Mouse (Mus musculus): Measurements from ENCODE around the gene Lrrc45.

The Lrrc45 gene

GRCm38 (mm10) chr11:120728530-120729240, 15.0 kb downstream of the Lrrc45 start:
- POLR2A ChIA-PET, result interaction anchor here in 3 of 4 experiments (0.6 to 1.9 kb wide), 32 partner anchors 8 to 1471 kb away, joined by 3 to 14 read pairs (median 4); partner anchors contain the start of genes Cenpx (in 2 of the 3), Lrrc45 (in 2 of the 3), Rac3 (in 2 of the 3) and Fasn (in 1 of the 3)
- CTCF ChIA-PET, result interaction anchor here (0.7 to 2.1 kb wide), 20 partner anchors 8 to 313 kb away, joined by 3 to 23 read pairs (median 6); partner anchors contain the start of gene Rac3 (in 1 of the 4)

GRCm38 (mm10) chr11:120729432-120730050, 15.8 kb downstream of the Lrrc45 start:
- ChIA-PET POLR2A (interaction anchor here in 3 of 4 experiments (0.6 to 1.9 kb wide), 32 partner anchors 9 to 804 kb away, joined by 3 to 14 read pairs (median 4); partner anchors contain the start of genes Cenpx (in 2 of the 3), Lrrc45 (in 2 of the 3), Rac3 (in 2 of the 3) and Fasn (in 1 of the 3)), CTCF (interaction anchor here (0.5 to 2.0 kb wide), 19 partner anchors 9 to 475 kb away, joined by 3 to 23 read pairs (median 4); partner anchors contain the start of genes Ogfod3 (in 1 of the 4) and Rac3 (in 1 of the 4))

- POLR2A ChIA-PET, result interaction anchor here in 1 of 4 experiments (0.8 kb wide), 1 partner anchor 122 kb away, joined by 3 read pairs; no protein-coding TSS in a partner anchor
- CTCF ChIA-PET, result interaction anchor here in 3 of 4 experiments (1.1 to 2.4 kb wide), 4 partner anchors 9 to 100 kb away, joined by 3 to 11 read pairs (median 6); partner anchors contain the start of gene Rac3 (in 1 of the 3)
These were observed 16.7 kb downstream of the Lrrc45 start for GRCm38 (mm10) chr11:120730331-120730870.

GRCm38 (mm10) chr11:120731395-120731794, 17.7 kb downstream of the Lrrc45 start:
- ChIA-PET CTCF (interaction anchor here in 2 of 4 experiments (1.1 to 2.4 kb wide), 3 partner anchors 10 to 45 kb away, joined by 4 to 11 read pairs (median 5); partner anchors contain the start of gene Rac3 (in 1 of the 2)), POLR2A (interaction anchor here in 3 of 4 experiments (0.5 to 1.3 kb wide), 6 partner anchors 9 to 293 kb away, joined by 3 to 5 read pairs (median 4); partner anchors contain the start of gene Mafg (in 1 of the 3))

- ChIA-PET POLR2A (interaction anchor here in 3 of 4 experiments (0.5 to 1.3 kb wide), 8 partner anchors 10 to 379 kb away, joined by 3 to 5 read pairs (median 4); partner anchors contain the start of genes Rac3 (in 2 of the 3) and Mafg (in 1 of the 3)), CTCF (interaction anchor here in 3 of 4 experiments (0.6 to 2.4 kb wide), 8 partner anchors 11 to 308 kb away, joined by 3 to 11 read pairs (median 4); partner anchors contain the start of gene Rac3 (in 2 of the 3))
These were observed 18.3 kb downstream of the Lrrc45 start, which contains the start of gene Cbr2 for GRCm38 (mm10) chr11:120731858-120732680. Gene Cbr2 (minus strand): TSS chr11:120732114.

- ChIA-PET POLR2A (no interaction called here), CTCF (no interaction called here)
These were observed 19.8 kb downstream of the Lrrc45 start for GRCm38 (mm10) chr11:120733521-120733920.

GRCm38 (mm10) chr11:120736424-120736823, 22.7 kb downstream of the Lrrc45 start:
- POLR2A ChIA-PET, result interaction anchor here in 2 of 4 experiments (0.5 to 1.8 kb wide), 3 partner anchors 8 to 430 kb away, joined by 4 to 10 read pairs (median 6); no protein-coding TSS in a partner anchor
- CTCF ChIA-PET, result interaction anchor here in 2 of 4 experiments (0.6 to 1.7 kb wide), 3 partner anchors 16 to 40 kb away, joined by 3 to 4 read pairs (median 4); no protein-coding TSS in a partner anchor

GRCm38 (mm10) chr11:120740981-120741380, 27.3 kb downstream of the Lrrc45 start:
- POLR2A ChIA-PET, result interaction anchor here in 1 of 4 experiments (1.0 kb wide), 1 partner anchor 10 kb away, joined by 5 read pairs; no protein-coding TSS in a partner anchor
- CTCF ChIA-PET, result interaction anchor here in 1 of 4 experiments (1.4 kb wide), 1 partner anchor 35 kb away, joined by 7 read pairs; no protein-coding TSS in a partner anchor

- ChIA-PET CTCF (interaction anchor here (0.6 to 2.9 kb wide), 7 partner anchors 12 to 32 kb away, joined by 3 to 16 read pairs (median 3); no protein-coding TSS in a partner anchor), POLR2A (interaction anchor here in 3 of 4 experiments (0.6 to 1.5 kb wide), 9 partner anchors 8 to 582 kb away, joined by 3 to 10 read pairs (median 3); partner anchors contain the start of genes Dcxr (in 1 of the 3), P4hb (in 1 of the 3) and Rac3 (in 1 of the 3))
These were observed 30.5 kb downstream of the Lrrc45 start for GRCm38 (mm10) chr11:120744121-120744701.

GRCm38 (mm10) chr11:120747974-120748373, 34.2 kb downstream of the Lrrc45 start:
- ChIA-PET CTCF (interaction anchor here in 2 of 4 experiments (0.8 to 2.8 kb wide), 5 partner anchors 19 to 365 kb away, joined by 3 to 30 read pairs (median 3); partner anchors contain the start of gene Rac3 (in 2 of the 2)), POLR2A (interaction anchor here in 2 of 4 experiments (0.6 to 1.1 kb wide), 3 partner anchors 12 to 114 kb away, joined by 3 to 4 read pairs (median 4); partner anchors contain the start of genes Mafg (in 1 of the 2) and Rac3 (in 1 of the 2))

- POLR2A ChIA-PET, result interaction anchor here in 3 of 4 experiments (0.6 to 2.0 kb wide), 12 partner anchors 10 to 106 kb away, joined by 3 to 10 read pairs (median 3); partner anchors contain the start of genes Pycr1 (in 1 of the 3) and Rac3 (in 1 of the 3)
- CTCF ChIA-PET, result interaction anchor here (0.5 to 2.9 kb wide), 43 partner anchors 10 to 358 kb away, joined by 3 to 37 read pairs (median 4); partner anchors contain the start of genes Rac3 (in 4 of the 4), Cbr2 (in 1 of the 4), Cenpx (in 1 of the 4) and Dcxr (in 1 of the 4)
These were observed 35.7 kb downstream of the Lrrc45 start for GRCm38 (mm10) chr11:120749430-120749829.

- CTCF ChIA-PET, result interaction anchor here in 3 of 4 experiments (1.6 to 2.9 kb wide), 5 partner anchors 24 to 31 kb away, joined by 3 to 37 read pairs (median 29); partner anchors contain the start of gene Rac3 (in 2 of the 3)
- POLR2A ChIA-PET, result interaction anchor here in 3 of 4 experiments (0.6 to 1.7 kb wide), 5 partner anchors 8 to 328 kb away, joined by 3 to 11 read pairs (median 5); partner anchors contain the start of genes Pycr1 (in 1 of the 3) and Rac3 (in 1 of the 3)
These were observed 37.9 kb downstream of the Lrrc45 start for GRCm38 (mm10) chr11:120751606-120752005.

- ChIA-PET CTCF (interaction anchor here (0.6 to 2.6 kb wide), 8 partner anchors 11 to 49 kb away, joined by 3 to 14 read pairs (median 6); partner anchors contain the start of genes Cenpx (in 1 of the 4) and Lrrc45 (in 1 of the 4)), POLR2A (interaction anchor here in 3 of 4 experiments (0.6 to 2.6 kb wide), 17 partner anchors 10 to 609 kb away, joined by 3 to 14 read pairs (median 3); partner anchors contain the start of genes Rac3 (in 2 of the 3), Fasn (in 1 of the 3), P4hb (in 1 of the 3) and Slc38a10 (in 1 of the 3))
These were observed 46.5 kb downstream of the Lrrc45 start for GRCm38 (mm10) chr11:120760236-120760635.

GRCm38 (mm10) chr11:120761811-120762671, 48.3 kb downstream of the Lrrc45 start:
- ChIA-PET CTCF (interaction anchor here in 2 of 4 experiments (0.9 to 1.3 kb wide), 6 partner anchors 9 to 42 kb away, joined by 3 to 6 read pairs (median 4); no protein-coding TSS in a partner anchor), POLR2A (interaction anchor here in 2 of 4 experiments (1.0 to 2.6 kb wide), 5 partner anchors 11 to 91 kb away, joined by 3 to 14 read pairs (median 4); partner anchors contain the start of genes Dus1l (in 1 of the 2) and Rac3 (in 1 of the 2))
